Mouse (Mus musculus) gastrocnemius, postnatal 10 days (tissue): ENCODE data around the gene Exosc5. TPM values are rescaled to one million over a fixed set of nuclear protein-coding genes. Genes with fewer than 3 reads are reported as not detected.
A peak's percentile ranks its signal among the peaks of the same experiment; 100 is the strongest.

Source experiments
- DNase-seq: peaks from one replicate; pipeline ENCODE4 v3.0.0; 2021; ENCODE audit warnings: mixed read lengths
- total RNA-seq, 2 experiments: library from RNA; stranded (reverse); gene quantifications; 2 replicates each; pipeline ENCODE4 v1.2.3; 2021

The Exosc5 gene
- total RNA-seq, 2 experiments from 2014 or later: 23.6 to 26.0 TPM

- no peak for DNase-seq
These were observed 47.7 kb downstream of the Exosc5 start for GRCm38 (mm10) chr7:25706578-25707170.

- DNase-seq: no peak
These were observed 48.8 kb downstream of the Exosc5 start for GRCm38 (mm10) chr7:25707581-25708292.

DNA sequence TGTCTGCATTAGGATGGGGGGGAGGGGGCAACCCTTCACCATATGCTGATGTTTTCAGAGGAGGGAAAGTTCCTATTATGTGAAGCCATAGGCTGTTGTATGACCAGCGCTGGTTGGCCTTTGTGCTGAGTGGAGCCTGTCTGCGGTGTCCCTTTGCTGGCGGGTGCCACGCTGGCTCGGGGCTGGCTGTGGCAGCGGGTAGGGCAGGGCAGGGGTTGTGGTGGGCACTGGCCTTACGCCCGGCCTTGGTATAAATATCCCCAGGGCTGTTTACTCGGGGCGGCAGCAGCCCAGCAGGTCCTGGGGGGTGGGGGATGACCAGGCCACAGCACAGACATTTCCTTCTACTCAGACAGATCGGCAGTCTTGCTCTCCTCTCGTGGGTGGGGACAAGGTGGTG is 51.0 kb downstream of the Exosc5 start:
- peak; percentile 48 for DNase-seq

DNA sequence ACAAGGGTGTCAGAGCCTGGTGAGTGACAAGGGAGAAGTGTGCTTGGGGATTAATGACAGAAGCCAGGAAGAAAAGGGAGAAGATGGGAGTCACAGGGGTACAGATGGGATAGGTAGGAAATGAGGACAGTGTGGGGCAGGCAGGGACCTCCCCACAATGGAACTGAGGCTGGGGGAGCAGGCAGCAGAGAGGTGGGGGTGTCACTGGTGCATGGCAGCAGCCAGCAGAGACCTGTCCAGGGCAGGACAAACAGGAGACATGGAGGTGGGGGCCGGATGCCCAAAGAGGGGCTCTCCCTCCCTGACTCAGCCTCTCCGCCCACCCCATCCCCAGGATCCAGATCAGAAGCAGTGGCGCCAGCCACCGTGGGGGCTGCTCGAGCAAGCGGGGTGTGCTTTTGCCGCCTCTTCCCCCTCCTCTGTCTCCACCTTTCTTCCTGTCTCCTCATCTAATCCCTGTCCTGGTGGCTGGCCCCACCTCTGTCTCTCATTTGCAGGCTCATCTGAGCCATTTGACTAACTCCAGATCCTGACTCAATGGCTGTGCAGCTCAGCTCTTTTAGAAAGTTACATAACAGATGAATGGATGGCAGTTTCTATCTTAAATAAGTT is 51.7 kb downstream of the Exosc5 start:
- DNase-seq: no peak

- DNase-seq: no peak
These were observed 52.2 kb downstream of the Exosc5 start for GRCm38 (mm10) chr7:25711165-25711564.

- DNase-seq: peak; percentile 39
These were observed 52.8 kb downstream of the Exosc5 start for GRCm38 (mm10) chr7:25711731-25712197.

GRCm38 (mm10) chr7:25712801-25713200 is 53.8 kb downstream of the Exosc5 start:
- DNase-seq: no peak

- DNase-seq: no peak
These were observed 55.6 kb downstream of the Exosc5 start for GRCm38 (mm10) chr7:25714581-25714980.

GRCm38 (mm10) chr7:25715731-25716271 is 56.8 kb downstream of the Exosc5 start:
- no peak for DNase-seq

DNA sequence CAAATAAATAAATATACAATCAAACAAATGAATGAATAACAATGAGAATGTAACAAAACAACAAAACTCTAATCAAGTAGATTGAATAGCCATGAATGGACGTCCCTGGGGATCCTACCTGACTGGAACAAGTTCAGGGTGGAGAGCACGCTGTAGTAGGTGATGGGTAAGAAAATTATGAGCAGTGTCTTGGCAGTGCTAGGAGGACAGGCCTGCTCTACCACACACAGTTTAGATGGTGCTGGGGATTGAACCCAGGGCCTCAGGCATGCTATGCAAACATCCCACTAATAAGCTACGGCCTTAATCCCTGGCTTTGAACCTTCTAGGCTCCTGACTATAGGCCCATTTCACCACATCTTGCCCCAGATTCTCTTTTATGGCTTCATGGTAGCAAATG is 58.5 kb downstream of the Exosc5 start:
- DNase-seq: no peak

DNA sequence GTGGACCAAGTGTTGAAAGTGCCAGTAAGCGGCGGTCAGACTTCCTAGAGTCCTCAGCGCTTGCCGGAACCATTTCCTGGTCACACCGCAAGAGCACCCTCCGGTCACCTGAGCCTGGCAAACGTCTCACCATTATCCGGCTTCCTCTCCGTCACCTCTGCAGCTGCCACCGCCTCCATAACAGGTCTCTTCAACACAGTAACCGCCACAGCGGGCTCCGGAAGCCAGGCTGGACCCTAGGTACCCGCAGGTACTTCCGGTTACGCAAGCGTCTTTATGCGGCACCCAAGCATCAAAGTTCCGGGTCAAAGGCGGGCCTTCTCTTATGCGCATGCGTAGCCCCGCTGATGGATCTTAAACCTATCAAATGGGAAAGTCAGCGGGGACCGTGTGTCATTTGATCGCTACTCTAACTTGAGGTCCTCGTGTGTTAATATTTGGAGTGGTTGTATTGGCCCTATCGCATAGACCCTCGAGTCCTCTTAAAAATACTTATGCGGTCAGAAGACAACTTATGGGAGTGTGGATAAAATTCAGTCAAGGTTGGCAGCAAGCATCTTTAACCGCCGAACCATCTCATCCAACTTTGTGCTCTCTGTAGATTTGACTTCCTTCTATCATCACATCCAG is 59.9 kb downstream of the Exosc5 start, which contains the start of gene Ccdc97:
Gene Ccdc97 (minus strand): TSS at position 301 of the 630 bp plus-strand sequence.
- peak; percentile 88 for DNase-seq

DNA sequence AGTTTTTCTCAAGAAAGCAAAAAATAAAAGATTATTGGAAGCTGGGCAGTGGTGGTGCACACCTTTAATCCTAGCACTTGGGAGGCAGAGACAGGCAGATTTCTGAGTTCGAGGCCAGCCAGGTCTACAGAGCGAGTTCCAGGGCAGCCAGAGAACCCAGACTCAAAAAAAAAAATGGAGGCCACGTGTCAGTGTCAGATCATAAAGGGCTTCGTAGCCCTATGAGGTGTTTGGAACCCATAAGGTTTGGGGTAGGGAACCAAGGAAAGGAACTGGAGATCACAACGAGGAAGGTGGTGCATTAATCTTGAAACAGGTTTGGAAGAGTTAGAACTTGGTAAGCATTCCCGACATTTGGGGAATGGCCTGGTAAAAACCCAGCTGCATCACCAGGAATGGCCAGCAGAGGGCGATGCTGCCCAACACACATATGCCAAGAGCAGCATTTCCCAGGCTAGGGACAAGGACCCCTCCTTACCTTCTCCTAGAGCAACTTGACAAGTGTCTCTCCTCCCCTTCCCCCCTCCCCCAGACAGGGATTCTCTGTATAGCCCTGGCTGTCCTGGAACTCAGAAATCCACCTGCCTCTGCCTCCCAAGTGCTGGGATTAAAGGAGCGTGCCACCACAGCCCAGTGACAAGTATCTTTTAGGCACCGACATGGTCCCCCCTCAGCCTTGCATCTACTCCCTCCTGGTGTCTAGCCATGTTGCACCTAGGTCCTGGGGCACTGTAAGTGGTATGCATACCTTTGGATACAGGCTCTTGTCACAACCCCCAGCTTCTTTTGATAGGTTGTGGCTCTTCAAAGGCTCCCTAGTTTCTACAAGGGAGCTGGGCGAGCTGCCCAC is 61.0 kb downstream of the Exosc5 start:
- peak; percentile 81 for DNase-seq

- no peak for DNase-seq
These were observed 61.8 kb downstream of the Exosc5 start for GRCm38 (mm10) chr7:25720760-25721159.

Other genes starting within 250 kb of the Exosc5 start
- gene Cxcl17, start 246.3 kb upstream of the Exosc5 start, total RNA-seq: not detected
- gene Ceacam1, start 181.6 kb upstream of the Exosc5 start, total RNA-seq: 1 to 10 TPM; 4.9 to 7.8 TPM
- under 1 TPM; 0.35 to 0.75 TPM for gene Ceacam2, start 119.3 kb upstream of the Exosc5 start, total RNA-seq
- gene Erich4, start 43.3 kb upstream of the Exosc5 start, total RNA-seq: not detected
- gene Dmac2, start 39.8 kb upstream of the Exosc5 start, total RNA-seq: 10 to 100 TPM; 24.8 to 24.9 TPM
- 1 to 10 TPM; 1.9 to 2.5 TPM for gene B3gnt8, start 32.5 kb upstream of the Exosc5 start, total RNA-seq
- 10 to 100 TPM; 51.9 to 60.8 TPM for gene Bckdha, start 183 bp upstream of the Exosc5 start, total RNA-seq
- under 1 TPM; 0.45 to 0.47 TPM for gene Tmem91, start 16.0 kb downstream of the Exosc5 start, total RNA-seq
- gene B9d2, start 21.6 kb downstream of the Exosc5 start, total RNA-seq: 10 to 100 TPM; 10.5 to 10.9 TPM
- 10 to 100 TPM; 15.2 to 25.6 TPM for gene Tgfb1, start 27.8 kb downstream of the Exosc5 start, total RNA-seq
- gene Ccdc97, start 59.9 kb downstream of the Exosc5 start, total RNA-seq: 10 to 100 TPM; 31.9 to 39.6 TPM
- 10 to 100 TPM; 91.8 to 98.1 TPM for gene Hnrnpul1, start 95.6 kb downstream of the Exosc5 start, total RNA-seq
- gene Axl, start 129.5 kb downstream of the Exosc5 start, total RNA-seq: 100 to 1,000 TPM in 1 of 2 experiments, 10 to 100 TPM in 1; 89.3 to 110 TPM
- gene Cyp2s1, start 157.7 kb downstream of the Exosc5 start, total RNA-seq: under 1 TPM; 0.27 to 0.52 TPM
- not detected for gene Cyp2b10, start 238.5 kb downstream of the Exosc5 start, total RNA-seq